Mouse (Mus musculus) forebrain, embryonic 11.5 days (tissue): ENCODE data around the gene Setmar. TPM values are rescaled to one million over a fixed set of nuclear protein-coding genes. Genes with fewer than 3 reads are reported as not detected.

Experiments
- polyA plus RNA-seq: library from polyadenylated mRNA; unstranded; fragments of >200 nt; fragmentation: Nextera tagmentation; extraction: Ambion mirVana; gene quantifications from 2 replicates; pipeline ENCODE4 v1.2.1, GENCODE M21; 2014

Gene Setmar
- polyA plus RNA-seq, 1 experiment from 2014 or later: 9.2 TPM

Other genes with a start within 250 kb of the Setmar start
- gene Sumf1, start 120.5 kb downstream of the Setmar start, polyA plus RNA-seq: 15.0 and 17.4 TPM in 2 replicates
- gene Itpr1, start 148.1 kb downstream of the Setmar start, polyA plus RNA-seq: 7.8 and 8.1 TPM in 2 replicates